Mouse (Mus musculus) brown adipose tissue, adult 24 weeks (tissue): ENCODE measurements at regions not wholly inside any gene's neighbourhood (a gene's known extent, or its start where the extent isn't known, plus 50 kb on each side); places are given as distances from the start of the nearest gene placed in this dataset.

Experiments
- H3K27ac ChIP-seq: fragments of 200-500 bp; replicated peaks from 2 replicates; pipeline ENCODE4 v1.5.1; 2012; ENCODE audit warnings: low read depth, mild to moderate bottlenecking, low read length
- H3K4me1 ChIP-seq: fragments of 200-500 bp; 2 replicates; pipeline ENCODE4 v1.6.1; 2012; ENCODE audit warnings: low read length, mixed read lengths; ENCODE audit not compliant: control insufficient read depth, insufficient read depth, insufficient read length
- H3K4me3 ChIP-seq: fragments of 200-500 bp; 2 replicates; pipeline ENCODE4 v1.5.1; 2012; ENCODE audit warnings: low read depth, mild to moderate bottlenecking, low read length, moderate library complexity; ENCODE audit not compliant: insufficient read depth

DNA sequence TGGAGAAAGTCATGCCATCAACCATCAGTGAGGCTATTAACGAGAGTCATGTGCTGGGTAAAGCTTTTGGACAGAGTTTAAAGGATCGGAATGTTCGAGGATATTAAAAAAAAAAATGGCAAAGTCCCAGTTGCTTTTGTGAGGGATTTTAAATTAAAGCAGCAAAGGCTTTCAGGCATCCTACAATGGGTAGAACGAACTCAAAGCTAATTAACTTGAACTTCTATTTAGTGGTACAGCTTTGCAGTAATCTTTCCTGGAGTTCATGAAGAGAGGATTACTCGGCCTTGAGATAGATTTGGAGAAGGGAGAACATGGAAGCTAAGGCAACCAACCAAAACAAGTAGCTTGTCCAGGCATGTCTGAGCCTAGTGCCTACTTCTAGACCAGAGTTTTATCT, 676.7 kb upstream of the Adamts5 start:
- H3K4me3 ChIP-seq: no peak overlapping the region
- no peaks in the 10 kb centered on the region for H3K4me1 ChIP-seq
- H3K27ac ChIP-seq: no peak overlapping the region

DNA sequence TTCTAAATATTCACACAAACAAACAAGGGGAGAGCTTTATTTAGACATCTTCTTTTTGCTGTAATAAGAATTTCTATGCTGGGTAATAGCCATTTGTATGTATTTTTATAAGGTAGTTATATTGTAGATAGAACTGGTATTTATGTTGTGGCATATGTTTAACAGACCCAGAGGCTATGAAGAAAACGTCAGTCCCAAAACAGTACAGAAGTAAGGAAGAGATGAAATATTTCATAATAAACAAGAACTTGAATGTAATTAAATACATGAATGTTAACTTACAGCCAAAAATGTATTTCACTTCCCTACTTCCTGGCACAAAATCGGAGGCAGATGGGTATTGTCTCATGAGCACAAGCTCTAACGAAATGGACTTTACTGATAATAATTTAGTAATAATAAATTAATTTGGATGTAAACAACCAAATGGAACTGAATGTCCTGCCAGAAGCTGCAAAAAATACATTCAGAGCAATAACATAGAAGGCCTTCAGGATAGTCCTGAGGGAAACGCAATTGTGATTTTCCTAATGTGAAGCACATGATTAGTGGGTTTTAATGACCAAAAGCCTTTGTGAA, 645.9 kb upstream of the Adamts5 start:
- Histone ChIP-seq H3K4me1 (no peaks in the 10 kb centered on the region), H3K4me3 (no peak overlapping the region), H3K27ac (no peak overlapping the region)

DNA sequence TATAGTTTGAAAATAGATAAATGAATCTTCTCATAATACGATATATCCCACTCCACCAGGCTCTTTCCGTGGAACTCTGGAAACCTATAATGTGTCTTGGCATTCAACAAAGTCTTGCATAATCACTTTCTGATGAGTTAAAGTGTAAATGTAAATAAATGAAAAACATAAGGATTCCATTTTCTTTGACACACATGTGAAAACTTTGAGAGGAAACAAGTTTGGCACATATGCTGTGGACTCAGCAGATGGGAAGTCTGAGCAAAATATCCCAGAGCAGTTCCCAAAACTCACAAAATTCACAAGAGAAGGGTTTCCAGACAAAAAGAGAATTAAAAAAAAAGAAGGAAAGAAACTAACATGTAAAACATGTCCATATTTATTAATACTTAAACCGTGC, 645.3 kb upstream of the Adamts5 start:
- H3K4me3 ChIP-seq: no peak overlapping the region
- no peaks in the 10 kb centered on the region for H3K4me1 ChIP-seq
- H3K27ac ChIP-seq: no peak overlapping the region

DNA sequence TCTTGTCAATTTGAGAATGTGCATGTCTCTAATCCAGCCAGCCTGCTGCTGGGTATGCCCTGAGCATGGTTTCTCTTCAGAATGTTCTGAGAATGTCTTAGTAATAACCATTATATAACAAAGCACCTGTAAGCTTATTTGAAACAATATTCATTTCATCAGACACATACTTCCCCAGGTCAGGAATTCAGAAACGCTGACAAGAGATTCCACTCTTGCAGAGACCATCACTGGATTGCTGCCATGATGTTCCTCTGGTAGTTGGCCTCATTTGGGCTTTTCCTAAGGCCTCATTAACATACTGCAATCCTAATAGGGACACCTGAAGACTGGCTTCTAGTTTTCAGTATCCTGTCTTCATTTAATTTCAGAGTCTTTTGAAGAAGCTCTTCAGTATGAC, 642.5 kb upstream of the Adamts5 start:
- Histone ChIP-seq H3K27ac (no peak overlapping the region), H3K4me3 (no peak overlapping the region)

DNA sequence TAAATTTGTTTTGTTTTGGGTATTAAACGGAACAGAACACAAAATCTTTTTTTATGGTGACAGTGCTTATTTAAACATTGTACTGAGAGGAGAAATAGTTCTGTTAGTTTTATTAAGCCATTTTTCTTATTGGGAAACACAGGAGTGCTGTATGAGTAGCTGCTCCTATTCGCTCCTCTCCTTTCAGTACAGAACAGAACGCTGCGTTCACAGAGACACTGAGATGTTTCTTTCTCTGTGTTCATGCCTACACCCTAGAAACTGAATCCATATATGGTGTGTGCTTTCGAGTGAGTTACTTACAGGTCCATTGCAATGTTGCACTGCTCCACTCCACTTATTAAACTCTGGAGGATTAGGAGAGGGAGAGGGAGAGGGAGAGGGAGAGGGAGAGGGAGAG, 634.9 kb upstream of the Adamts5 start:
- H3K27ac ChIP-seq: no peak overlapping the region
- H3K4me3 ChIP-seq: no peak overlapping the region

More for the DNA sequence above, 642.5 kb upstream of the Adamts5 start:
- no peaks in the 10 kb centered on the region for H3K4me1 ChIP-seq

DNA sequence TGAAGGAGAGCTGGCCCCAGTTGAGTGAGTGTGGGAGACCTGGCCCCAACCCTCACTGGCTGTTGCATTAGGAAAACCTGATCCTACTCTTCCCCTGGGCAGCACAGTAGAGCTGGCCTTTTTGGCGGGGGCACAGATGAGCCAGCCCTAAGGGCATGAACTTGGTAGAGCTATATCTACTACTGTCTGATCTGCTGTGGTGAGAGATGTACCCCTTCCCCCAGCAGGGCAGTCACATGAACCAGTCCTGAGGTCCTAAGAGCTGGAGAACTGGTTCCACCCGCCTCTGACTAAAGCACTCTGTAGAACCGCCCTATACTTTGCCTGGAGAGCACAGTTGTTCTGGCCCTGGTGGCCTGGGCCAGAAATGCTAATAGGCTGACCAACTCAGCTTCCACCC, 622.5 kb upstream of the Adamts5 start:
- Histone ChIP-seq H3K4me1 (no peaks in the 10 kb centered on the region), H3K4me3 (no peak overlapping the region), H3K27ac (no peak overlapping the region)

More for the DNA sequence above, 634.9 kb upstream of the Adamts5 start:
- no peaks in the 10 kb centered on the region for H3K4me1 ChIP-seq

DNA sequence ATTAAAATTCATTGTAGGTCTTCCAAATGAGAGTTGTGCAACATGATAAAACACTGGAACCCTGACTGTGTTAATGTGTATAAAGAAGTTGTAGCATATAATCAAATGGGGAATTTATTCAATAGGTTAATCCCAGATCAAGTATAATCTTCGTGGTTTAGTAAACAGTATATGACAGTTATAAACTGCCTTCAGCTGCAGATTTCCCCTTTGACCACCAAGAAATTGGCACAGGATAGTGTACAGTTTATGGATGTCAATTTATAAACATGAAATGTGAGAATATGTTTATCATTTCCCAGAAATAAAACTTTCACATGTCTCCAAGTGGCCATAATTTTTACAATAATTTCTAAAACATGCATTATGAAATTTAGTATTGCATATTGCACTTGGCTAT, 615.3 kb upstream of the Adamts5 start:
- Histone ChIP-seq H3K4me1 (no peaks in the 10 kb centered on the region), H3K27ac (no peak overlapping the region), H3K4me3 (no peak overlapping the region)

DNA sequence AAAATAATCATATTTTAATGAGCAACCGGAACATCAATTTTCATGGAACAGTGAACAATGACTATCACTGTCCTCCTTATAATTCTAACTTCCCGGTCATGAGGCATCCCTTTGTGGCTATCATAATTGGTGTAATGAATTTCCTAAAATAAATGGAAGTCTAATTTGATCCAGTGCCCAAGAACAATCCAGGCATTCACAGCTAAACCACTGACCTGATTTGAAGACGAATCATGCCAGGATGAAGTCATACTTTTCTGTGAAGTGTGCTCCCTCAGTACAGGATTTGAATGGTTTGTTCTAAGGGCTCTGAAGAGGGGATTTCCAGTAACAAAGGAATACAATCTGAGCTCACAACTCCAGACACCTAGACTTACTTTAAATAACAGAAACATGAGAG, 614.5 kb upstream of the Adamts5 start:
- H3K27ac ChIP-seq: no peak overlapping the region
- no peak overlapping the region for H3K4me3 ChIP-seq
- H3K4me1 ChIP-seq: no peaks in the 10 kb centered on the region

DNA sequence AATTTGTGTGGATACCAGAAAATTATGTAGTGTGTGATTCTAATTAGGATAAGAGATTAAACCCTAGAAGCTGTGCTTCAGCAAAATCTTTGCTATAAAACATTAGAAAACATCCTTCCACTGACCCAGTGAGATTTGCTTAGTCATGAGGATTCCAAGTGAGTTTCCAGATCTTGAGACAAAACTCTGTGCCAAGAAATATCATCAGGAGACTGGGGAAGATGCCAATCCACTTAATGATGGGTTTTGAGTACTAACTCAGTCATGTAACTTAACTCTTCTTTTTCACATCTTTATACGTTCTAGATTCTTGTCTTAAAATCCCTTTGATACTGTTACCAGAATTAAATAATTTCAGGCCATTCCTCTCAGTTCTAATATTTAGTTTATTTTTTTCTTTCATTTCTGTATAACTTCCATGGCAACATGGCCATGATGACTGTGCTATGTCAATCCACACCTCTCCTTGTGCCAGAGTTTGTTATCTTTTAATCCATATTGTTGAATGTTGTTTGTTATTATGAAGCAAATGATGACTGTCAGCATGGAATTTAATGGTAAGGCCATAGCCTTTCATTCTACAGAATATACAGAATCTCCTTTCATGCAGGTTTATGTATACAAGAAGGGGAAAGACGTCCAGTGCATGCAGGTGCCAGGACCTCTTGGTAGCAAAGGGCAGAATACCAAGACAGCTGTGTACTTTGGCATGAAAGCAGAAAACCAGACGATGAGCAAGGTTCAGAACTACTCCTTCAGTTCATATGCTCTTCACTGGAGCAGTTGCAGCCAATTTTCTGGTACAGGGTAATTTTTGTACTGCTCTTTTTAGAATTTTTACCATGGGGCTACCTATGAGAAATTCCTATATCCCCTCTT, 599.7 kb upstream of the Adamts5 start:
- Histone ChIP-seq H3K4me3 (no peak overlapping the region), H3K4me1 (no peaks in the 10 kb centered on the region), H3K27ac (no peak overlapping the region)

DNA sequence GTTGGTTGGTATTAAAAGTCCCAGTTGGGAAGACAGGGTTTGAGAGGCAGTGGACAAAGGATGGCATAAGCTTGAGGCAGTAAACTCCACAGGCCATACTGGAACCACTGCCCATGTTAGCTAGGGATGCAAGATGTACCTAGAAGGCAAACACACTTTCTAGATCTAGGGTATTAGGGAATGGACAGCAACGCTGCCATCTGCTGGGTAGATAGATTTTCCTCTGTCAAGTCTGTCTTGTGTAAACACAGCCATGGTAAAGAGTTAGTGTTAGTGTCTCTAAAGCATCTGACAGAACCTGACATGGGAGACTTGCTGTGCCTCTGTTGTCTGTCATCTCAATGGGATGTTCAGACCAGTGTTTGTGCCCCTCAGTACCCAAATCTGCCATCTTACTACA, 573.5 kb upstream of the Adamts5 start:
- H3K27ac ChIP-seq: no peak overlapping the region
- H3K4me1 ChIP-seq: no peaks in the 10 kb centered on the region; the same call in 1 of the 2 replicates
- H3K4me3 ChIP-seq: no peak overlapping the region

DNA sequence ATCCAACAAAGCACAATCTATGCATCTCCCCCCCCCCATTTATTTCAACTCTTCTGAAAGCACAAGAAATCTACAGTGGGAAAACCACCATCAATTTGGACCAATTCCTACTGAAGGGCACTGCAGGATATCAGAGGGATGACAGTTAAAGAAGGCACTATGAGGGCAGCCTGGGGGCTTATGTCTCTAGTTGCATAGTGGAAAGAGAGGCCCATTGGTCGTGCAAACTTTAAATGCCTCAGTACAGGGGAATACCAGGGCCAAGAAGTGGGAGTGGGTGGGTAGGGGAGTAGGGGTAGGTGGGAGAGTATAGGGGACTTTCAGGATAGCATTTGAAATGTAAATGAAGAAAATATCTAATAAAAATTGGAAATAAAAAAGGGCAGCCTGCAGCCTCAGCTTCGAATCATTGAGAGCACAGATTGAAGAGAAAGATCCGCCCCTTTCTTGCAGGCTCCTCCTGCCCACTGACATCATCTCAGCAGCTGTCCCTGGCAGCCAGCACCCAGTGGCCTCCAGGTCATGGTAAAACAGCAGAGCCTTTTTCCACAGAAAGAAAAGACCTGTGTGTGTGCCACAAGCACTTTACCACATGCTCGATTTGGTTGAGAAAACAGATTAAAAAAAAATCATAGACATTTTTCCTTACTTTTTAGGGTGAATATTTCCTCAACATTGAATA, 571.6 kb upstream of the Adamts5 start:
- Histone ChIP-seq H3K4me1 (no peaks in the 10 kb centered on the region; the same call in 1 of the 2 replicates), H3K27ac (no peak overlapping the region), H3K4me3 (no peak overlapping the region)

DNA sequence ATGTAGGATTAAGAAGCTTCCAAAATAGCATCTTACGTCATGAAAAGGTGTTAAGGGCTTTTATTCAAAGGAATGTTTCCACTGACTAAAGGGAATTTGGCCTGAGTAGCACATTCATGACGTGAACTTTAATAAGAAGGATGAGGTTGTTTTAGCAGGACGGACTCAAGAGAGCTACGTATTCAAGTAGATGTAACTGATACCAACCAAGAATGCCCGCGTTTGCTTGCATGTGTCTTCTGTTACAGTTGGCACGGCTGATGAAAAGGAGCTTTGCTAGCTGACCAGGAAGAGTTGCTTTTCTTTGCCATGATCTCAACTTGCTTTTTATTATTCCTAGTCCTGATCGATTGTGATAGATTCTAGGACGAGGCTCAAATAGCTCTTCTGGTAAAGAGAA, 559.4 kb upstream of the Adamts5 start:
- Histone ChIP-seq H3K4me3 (no peak overlapping the region), H3K27ac (no peak overlapping the region), H3K4me1 (no peaks in the 10 kb centered on the region)

DNA sequence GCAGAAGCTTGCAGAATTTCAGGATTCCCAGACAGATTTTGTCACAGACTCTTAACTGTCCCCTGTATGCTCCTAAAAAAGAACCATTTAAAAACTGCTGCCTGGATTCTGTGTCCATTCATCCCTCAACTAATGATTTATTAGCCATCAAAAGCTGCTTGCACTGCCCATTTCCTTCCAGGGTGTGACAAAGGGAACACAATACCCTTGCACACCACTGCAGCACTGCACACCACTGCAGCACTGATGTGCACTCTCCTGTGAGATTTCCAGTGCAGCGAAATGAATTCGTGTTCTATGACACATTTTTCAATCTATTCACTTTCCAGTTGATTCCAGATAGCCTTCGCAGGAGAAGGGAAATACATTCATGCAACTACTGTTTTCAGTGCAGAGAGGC, 555.0 kb upstream of the Adamts5 start:
- no peak overlapping the region for H3K27ac ChIP-seq
- H3K4me1 ChIP-seq: no peaks in the 10 kb centered on the region

DNA sequence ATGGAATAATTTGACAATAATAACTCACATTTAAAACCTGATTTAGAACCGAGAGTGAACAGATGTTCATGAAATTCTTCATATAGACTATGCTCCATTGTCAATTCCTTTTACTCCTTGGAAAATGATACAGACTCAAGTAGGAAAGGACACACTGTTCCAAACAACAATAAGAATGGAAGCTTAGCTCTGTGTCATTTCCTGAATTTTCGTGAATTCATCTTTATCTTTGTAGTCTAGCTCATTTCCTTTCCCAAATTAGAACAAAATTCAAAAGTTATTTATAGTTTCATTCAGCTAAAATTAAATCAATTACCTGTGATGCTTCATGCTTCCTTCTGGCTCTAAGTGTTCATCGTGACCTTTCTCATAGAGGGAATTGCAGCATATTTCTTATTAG, 553.2 kb upstream of the Adamts5 start:
- Histone ChIP-seq H3K27ac (no peak overlapping the region), H3K4me3 (no peak overlapping the region), H3K4me1 (no peaks in the 10 kb centered on the region)

More for the DNA sequence above, 555.0 kb upstream of the Adamts5 start:
- H3K4me3 ChIP-seq: no peak overlapping the region

DNA sequence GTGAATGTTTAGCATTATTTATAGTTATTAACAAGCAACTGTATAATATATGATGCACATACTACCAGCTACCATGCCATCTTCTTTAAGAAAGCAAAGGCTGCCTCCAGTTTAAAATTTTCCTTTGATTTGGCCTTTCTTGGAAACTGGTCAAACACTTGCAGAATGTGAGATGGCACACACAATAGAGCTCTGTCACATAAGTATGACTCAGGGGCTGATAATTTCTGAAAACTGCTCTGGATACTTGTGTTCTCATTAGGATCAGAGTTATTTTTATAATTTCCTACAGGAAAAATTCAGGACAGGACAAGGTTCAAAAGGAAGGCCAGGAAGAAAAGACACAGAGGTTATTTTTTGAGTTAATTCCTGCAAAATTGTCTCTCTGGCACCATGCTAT, 552.4 kb upstream of the Adamts5 start:
- no peaks in the 10 kb centered on the region for H3K4me1 ChIP-seq
- H3K27ac ChIP-seq: no peak overlapping the region
- H3K4me3 ChIP-seq: no peak overlapping the region
